Mouse (Mus musculus) C2C12 (cell line): ENCODE measurements around the gene Mrpl40.

Source experiments
- CEBPB ChIP-seq: IDR thresholded peaks from one replicate; pipeline ENCODE4 v1.6.1; 2011; ENCODE audit warnings: low read depth, mild to moderate bottlenecking, control low read depth, moderate library complexity
- CTCF ChIP-seq: IDR thresholded peaks from one replicate; pipeline ENCODE4 v1.5.1; 2011; ENCODE audit not compliant: control insufficient read depth, insufficient read depth, insufficient read length
- FOSL1 ChIP-seq: IDR thresholded peaks from one replicate; pipeline ENCODE4 v1.8.0; 2011; ENCODE audit warnings: mild to moderate bottlenecking, low read length; ENCODE audit not compliant: poor library complexity, insufficient read depth, severe bottlenecking
- MAX ChIP-seq: IDR thresholded peaks from one replicate; pipeline ENCODE4 v1.6.1; 2011; ENCODE audit warnings: mild to moderate bottlenecking, control low read depth
- MYOD1 ChIP-seq: IDR thresholded peaks from one replicate; pipeline ENCODE4 v1.6.1; 2011; ENCODE audit warnings: low read depth; ENCODE audit not compliant: control insufficient read depth, insufficient read length
- MYOG ChIP-seq: IDR thresholded peaks from one replicate; pipeline ENCODE4 v1.6.1; 2011; ENCODE audit not compliant: control insufficient read depth, insufficient read length; ENCODE audit errors: extremely low read depth
- USF1 ChIP-seq: IDR thresholded peaks from one replicate; pipeline ENCODE4 v1.6.1; 2011; ENCODE audit warnings: low read depth, mild to moderate bottlenecking, control low read depth, moderate library complexity

- TF ChIP-seq CTCF (no peak), MAX (no peak), MYOD1 (no peak), USF1 (no peak), CEBPB (no peak), MYOG (no peak), FOSL1 (no peak)
These were observed 38.3 kb downstream of the Mrpl40 start for GRCm38 (mm10) chr16:18838346-18838745.
